Mouse (Mus musculus): ENCODE data around the gene Nlrc5. TPM values are rescaled to one million over a fixed set of nuclear protein-coding genes. Genes with fewer than 3 reads are reported as not detected.

The Nlrc5 gene
- total and polyA plus RNA-seq, 3 experiments = 2.3 to 4.9 (median 3.7) TPM

DNA sequence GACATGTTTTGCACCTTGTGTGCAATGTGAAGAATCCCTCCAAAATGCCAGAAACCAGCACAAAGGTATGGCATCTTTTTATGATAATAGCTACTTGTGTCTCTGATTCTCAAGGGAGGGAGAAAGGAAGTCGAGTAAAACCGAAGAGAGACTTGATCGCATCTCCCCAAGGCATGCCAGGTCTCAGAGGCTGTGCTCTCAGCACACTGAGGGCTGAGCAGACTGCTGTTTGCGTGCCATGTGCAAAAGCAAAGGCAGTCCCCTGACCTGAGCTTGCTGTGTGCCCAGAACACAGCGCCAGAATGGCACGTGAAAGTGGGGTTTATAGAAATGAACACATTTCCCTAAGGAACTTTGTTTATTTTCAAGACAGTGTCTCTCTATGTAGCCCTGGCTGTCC, 44.6 kb upstream of the Nlrc5 start:
- Histone ChIP-seq H3K36me3 (ENCODE audit: control insufficient read depth, insufficient read depth, low read length) (peaks cover 44% of the 10 kb centered on the region), H3K27me3 (ENCODE audit: control insufficient read depth, insufficient read depth, low read length) (no peaks in the 10 kb centered on the region), H3K4me3 (no peak overlapping the region), H3K4me1 (ENCODE audit: control insufficient read depth, insufficient read depth, low read length) (peaks cover 5% of the 10 kb centered on the region), H3K79me2 (replicated peaks; ENCODE audit: control insufficient read depth, insufficient read depth, low read length) (peaks cover 6% of the 10 kb centered on the region; the same call in 1 of the 2 replicates), H3K9ac (ENCODE audit: low read depth, low read length) (no peak overlapping the region), H3K27ac (no peak overlapping the region)
- TF ChIP-seq POLR2A (IDR thresholded peaks at IDR 0.05; ENCODE audit: insufficient read depth, low read depth, low read length) (no peak), EP300 (IDR thresholded peaks at IDR 0.05; ENCODE audit: insufficient read depth, low read depth, low read length) (no peak), CTCF (IDR thresholded peaks at IDR 0.05) (no peak)
- 57% methylated on average over 6 of the region's 6 CpGs for WGBS
- no peak for DNase-seq
- intact Hi-C loops (cut with DNase I) = no loop called here

DNA sequence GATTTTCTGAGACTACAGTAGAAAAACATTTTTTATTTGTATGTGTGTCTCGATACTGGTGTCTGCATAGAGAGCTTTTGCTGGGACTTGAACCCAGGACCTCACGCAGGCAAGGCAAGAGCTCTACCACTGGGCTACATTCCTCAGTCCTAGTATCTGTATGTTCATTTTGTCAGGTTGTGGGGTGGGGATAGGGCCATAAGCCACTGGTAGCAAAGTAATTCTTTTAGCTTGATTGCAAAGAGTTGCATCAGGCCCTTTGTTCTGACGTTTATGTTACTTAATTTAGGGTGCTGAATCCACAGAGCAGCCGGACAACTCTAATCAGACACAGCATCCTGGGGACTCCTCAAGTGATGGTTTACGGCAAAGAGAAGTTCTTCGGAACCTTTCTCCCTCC, 43.7 kb upstream of the Nlrc5 start:
- H3K36me3 ChIP-seq (ENCODE audit: control insufficient read depth, insufficient read depth, low read length) = peaks cover 49% of the 10 kb centered on the region

DNA sequence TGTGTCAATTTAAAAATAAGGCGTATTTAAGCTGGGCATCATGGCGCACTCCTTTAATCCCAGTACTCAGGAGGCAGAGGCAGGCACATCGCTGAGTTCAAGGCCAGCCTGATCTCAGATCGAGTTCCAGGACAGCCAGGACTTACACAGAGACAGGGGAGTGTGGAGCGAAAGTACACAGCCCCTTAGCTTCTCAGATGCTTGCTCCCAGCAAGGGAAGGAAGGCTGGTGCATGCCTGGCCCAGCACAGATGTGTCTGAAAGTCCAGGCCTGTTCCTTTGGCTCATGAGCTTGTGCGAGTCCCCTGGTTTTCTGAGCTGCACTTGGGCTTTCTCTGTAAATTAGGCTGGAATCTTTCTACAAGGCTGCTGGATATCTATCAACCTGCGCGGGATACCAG, 43.2 kb upstream of the Nlrc5 start:
- intact Hi-C loops (cut with DNase I) = no loop called here
- Histone ChIP-seq H3K9ac (ENCODE audit: low read depth, low read length) (no peak overlapping the region), H3K4me1 (ENCODE audit: control insufficient read depth, insufficient read depth, low read length) (peaks cover 4% of the 10 kb centered on the region), H3K79me2 (replicated peaks; ENCODE audit: control insufficient read depth, insufficient read depth, low read length) (peaks cover 6% of the 10 kb centered on the region; the same call in 1 of the 2 replicates), H3K36me3 (ENCODE audit: control insufficient read depth, insufficient read depth, low read length) (peaks cover 51% of the 10 kb centered on the region), H3K4me3 (no peak overlapping the region), H3K27ac (no peak overlapping the region), H3K27me3 (ENCODE audit: control insufficient read depth, insufficient read depth, low read length) (no peaks in the 10 kb centered on the region)
- DNase-seq = no peak
- TF ChIP-seq EP300 (IDR thresholded peaks at IDR 0.05; ENCODE audit: insufficient read depth, low read depth, low read length) (no peak), POLR2A (IDR thresholded peaks at IDR 0.05; ENCODE audit: insufficient read depth, low read depth, low read length) (no peak), CTCF (IDR thresholded peaks at IDR 0.05) (no peak)
- WGBS = 98% methylated on average over 8 of the region's 8 CpGs

More for the DNA sequence above, 43.7 kb upstream of the Nlrc5 start:
- Histone ChIP-seq H3K4me3 (no peak overlapping the region), H3K79me2 (replicated peaks; ENCODE audit: control insufficient read depth, insufficient read depth, low read length) (peaks cover 6% of the 10 kb centered on the region; the same call in 1 of the 2 replicates), H3K27me3 (ENCODE audit: control insufficient read depth, insufficient read depth, low read length) (no peaks in the 10 kb centered on the region), H3K27ac (no peak overlapping the region), H3K9ac (ENCODE audit: low read depth, low read length) (no peak overlapping the region), H3K4me1 (ENCODE audit: control insufficient read depth, insufficient read depth, low read length) (peaks cover 5% of the 10 kb centered on the region)
- intact Hi-C loops (cut with DNase I) = no loop called here
- 87% methylated on average over 6 of the region's 6 CpGs for WGBS
- TF ChIP-seq CTCF (IDR thresholded peaks at IDR 0.05) (no peak), POLR2A (IDR thresholded peaks at IDR 0.05; ENCODE audit: insufficient read depth, low read depth, low read length) (no peak), EP300 (IDR thresholded peaks at IDR 0.05; ENCODE audit: insufficient read depth, low read depth, low read length) (no peak)
- no peak for DNase-seq

GRCm38 (mm10) chr8:94392147-94392546, 42.0 kb upstream of the Nlrc5 start:
- TF ChIP-seq EP300 (IDR thresholded peaks at IDR 0.05; ENCODE audit: insufficient read depth, low read depth, low read length) (no peak), POLR2A (IDR thresholded peaks at IDR 0.05; ENCODE audit: insufficient read depth, low read depth, low read length) (no peak), CTCF (IDR thresholded peaks at IDR 0.05) (peak; percentile 70)
- DNase-seq = peak; percentile 54 to 64
- 80% methylated on average over 12 of the region's 12 CpGs for WGBS
- peaks cover 6% of the 10 kb centered on the region for H3K4me1 ChIP-seq (ENCODE audit: control insufficient read depth, insufficient read depth, low read length)
- H3K27ac ChIP-seq = no peak overlapping the region; the same call in 1 of the 2 replicates
- peaks cover 4% of the 10 kb centered on the region; the same call in 1 of the 2 replicates for H3K79me2 ChIP-seq (replicated peaks; ENCODE audit: control insufficient read depth, insufficient read depth, low read length)
- H3K27me3 ChIP-seq (ENCODE audit: control insufficient read depth, insufficient read depth, low read length) = no peaks in the 10 kb centered on the region
- H3K36me3 ChIP-seq (ENCODE audit: control insufficient read depth, insufficient read depth, low read length) = peaks cover 53% of the 10 kb centered on the region
- no peak overlapping the region for H3K4me3 ChIP-seq
- intact Hi-C loops (cut with DNase I) = no loop called here
- no peak overlapping the region for H3K9ac ChIP-seq (ENCODE audit: low read depth, low read length)

- 23% methylated on average over 6 of the region's 6 CpGs for WGBS
- Histone ChIP-seq H3K4me3 (no peak overlapping the region), H3K9ac (ENCODE audit: low read depth, low read length) (no peak overlapping the region), H3K27me3 (ENCODE audit: control insufficient read depth, insufficient read depth, low read length) (no peaks in the 10 kb centered on the region), H3K4me1 (ENCODE audit: control insufficient read depth, insufficient read depth, low read length) (peaks cover 7% of the 10 kb centered on the region), H3K79me2 (replicated peaks; ENCODE audit: control insufficient read depth, insufficient read depth, low read length) (peaks cover 4% of the 10 kb centered on the region; the same call in 1 of the 2 replicates), H3K36me3 (ENCODE audit: control insufficient read depth, insufficient read depth, low read length) (peaks cover 53% of the 10 kb centered on the region), H3K27ac (peak overlapping the region; percentile 43; the same call in 1 of the 2 replicates)
- intact Hi-C loops (cut with DNase I) = no loop called here
- TF ChIP-seq CTCF (IDR thresholded peaks at IDR 0.05) (no peak), POLR2A (IDR thresholded peaks at IDR 0.05; ENCODE audit: insufficient read depth, low read depth, low read length) (0 out of 2 replicates have a peak, but pooled peaks have one; percentile 29), EP300 (IDR thresholded peaks at IDR 0.05; ENCODE audit: insufficient read depth, low read depth, low read length) (0 out of 2 replicates have a peak, but pooled peaks have one; percentile 33)
- no peak for DNase-seq
Observed at GRCm38 (mm10) chr8:94392648-94393047, 41.5 kb upstream of the Nlrc5 start.

DNA sequence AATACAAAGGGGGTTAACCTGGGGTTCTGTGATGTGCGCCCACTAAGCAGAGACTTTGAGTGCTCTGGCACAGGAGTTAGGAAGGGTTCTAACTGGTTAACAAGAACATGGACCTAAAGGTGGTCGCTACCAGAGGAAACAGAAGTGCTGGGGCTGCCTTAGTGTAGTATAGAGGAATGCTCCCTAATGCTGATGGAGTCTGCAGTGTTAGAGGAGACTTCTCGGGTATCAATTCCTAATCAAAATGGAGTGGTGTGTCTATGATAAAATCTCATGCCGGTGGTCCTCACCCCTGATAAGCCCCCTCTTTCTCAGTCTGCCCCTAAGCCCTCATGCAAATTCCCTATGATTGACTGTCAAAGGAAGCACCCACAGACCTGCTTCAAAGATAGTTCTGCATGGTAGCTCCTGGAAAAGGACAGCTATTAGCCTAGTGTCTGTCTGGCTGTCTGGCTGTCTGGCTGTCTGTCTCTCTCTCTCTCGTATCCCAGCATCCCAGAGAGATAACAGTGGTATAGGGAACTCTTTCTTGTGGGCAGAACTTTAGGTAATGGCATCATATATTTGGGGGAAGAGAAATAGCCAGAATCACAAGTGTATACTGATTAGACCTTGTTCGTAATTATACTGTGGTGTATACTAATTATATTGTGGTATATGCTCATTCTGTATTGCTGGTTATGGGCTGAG, 38.2 kb upstream of the Nlrc5 start:
- TF ChIP-seq EP300 (IDR thresholded peaks at IDR 0.05; ENCODE audit: insufficient read depth, low read depth, low read length) (no peak), CTCF (IDR thresholded peaks at IDR 0.05) (no peak), POLR2A (IDR thresholded peaks at IDR 0.05; ENCODE audit: insufficient read depth, low read depth, low read length) (no peak)
- Histone ChIP-seq H3K36me3 (ENCODE audit: control insufficient read depth, insufficient read depth, low read length) (peaks cover 31% of the 10 kb centered on the region), H3K79me2 (replicated peaks; ENCODE audit: control insufficient read depth, insufficient read depth, low read length) (no peaks in the 10 kb centered on the region), H3K27ac (no peak overlapping the region), H3K4me1 (ENCODE audit: control insufficient read depth, insufficient read depth, low read length) (peaks cover 5% of the 10 kb centered on the region), H3K9ac (ENCODE audit: low read depth, low read length) (no peak overlapping the region), H3K27me3 (ENCODE audit: control insufficient read depth, insufficient read depth, low read length) (no peaks in the 10 kb centered on the region), H3K4me3 (no peak overlapping the region)
- WGBS = 80% methylated on average over 6 of the region's 6 CpGs
- intact Hi-C loops (cut with DNase I) = loop anchor here (2.0 to 5.0 kb wide), 2 partner anchors 65 to 91 kb away; no protein-coding TSS in a partner anchor
- DNase-seq = no peak

Data from heart, adult 2 months (tissue).